Mouse (Mus musculus): Measurements from ENCODE around the gene I0C0044D17Rik.

DNA sequence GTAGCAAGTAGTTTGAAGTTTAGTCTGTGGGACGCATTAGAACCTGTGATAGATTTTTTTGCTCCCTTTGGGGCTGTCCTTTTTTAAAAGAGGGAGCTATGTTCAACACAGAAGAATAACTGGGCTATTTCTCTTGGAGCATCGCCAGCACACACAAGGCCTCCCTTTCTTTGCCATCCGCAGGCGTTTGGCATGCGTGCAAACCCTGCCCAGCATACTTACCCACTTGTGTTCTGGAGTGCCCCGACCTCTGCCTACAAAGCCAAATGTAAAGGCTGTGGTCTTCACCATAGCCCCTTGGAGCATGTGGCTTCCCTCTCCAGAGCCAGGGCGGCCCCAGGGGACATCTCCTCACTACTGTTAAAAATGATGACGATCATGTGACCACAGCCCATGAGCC is 22.8 kb downstream of the I0C0044D17Rik start:
- TF ChIP-seq CTCF (IDR thresholded peaks at IDR 0.05; ENCODE audit: low read depth, low read length): no peak
- no peak for TF ChIP-seq GATA1 (IDR thresholded peaks at IDR 0.05; ENCODE audit: borderline replicate concordance, low read length)
- no peak for TF ChIP-seq TAL1 (conservative IDR thresholded peaks at IDR 0.05; ENCODE audit: low read depth, low read length)
